Mouse (Mus musculus) adrenal gland, adult 2 months (tissue): ENCODE measurements at regions not wholly inside any gene's neighbourhood (a gene's known extent, or its start where the extent isn't known, plus 50 kb on each side); places are given as distances from the start of the nearest gene placed in this dataset.

Experiments
- DNase-seq: peaks from one replicate; pipeline ENCODE4 v3.0.0; 2021

GRCm38 (mm10) chr1:35838625-35839024 is 229.6 kb upstream of the Hs6st1 start:
- no peak for DNase-seq

GRCm38 (mm10) chr1:35839446-35839845 is 228.8 kb upstream of the Hs6st1 start:
- no peak for DNase-seq

GRCm38 (mm10) chr1:35841626-35842025 is 226.6 kb upstream of the Hs6st1 start:
- DNase-seq = no peak

- DNase-seq = no peak
These were observed 225.5 kb upstream of the Hs6st1 start for GRCm38 (mm10) chr1:35842707-35843106.

GRCm38 (mm10) chr1:35843566-35843965 is 224.6 kb upstream of the Hs6st1 start:
- DNase-seq = no peak

GRCm38 (mm10) chr1:35846224-35846936 is 221.8 kb upstream of the Hs6st1 start:
- DNase-seq = peak; percentile 73

GRCm38 (mm10) chr1:35848160-35848954 is 219.8 kb upstream of the Hs6st1 start:
- no peak for DNase-seq

- no peak for DNase-seq
These were observed 218.6 kb upstream of the Hs6st1 start for GRCm38 (mm10) chr1:35849406-35850190.

GRCm38 (mm10) chr1:35850191-35850545 is 218.0 kb upstream of the Hs6st1 start:
- DNase-seq = no peak

- no peak for DNase-seq
These were observed 217.6 kb upstream of the Hs6st1 start for GRCm38 (mm10) chr1:35850566-35851085.

- DNase-seq = no peak
These were observed 216.4 kb upstream of the Hs6st1 start for GRCm38 (mm10) chr1:35851681-35852409.

GRCm38 (mm10) chr1:35853018-35853417 is 215.2 kb upstream of the Hs6st1 start:
- no peak for DNase-seq

- DNase-seq = no peak
These were observed 212.6 kb upstream of the Hs6st1 start for GRCm38 (mm10) chr1:35855650-35856049.

GRCm38 (mm10) chr1:35858342-35858741 is 209.9 kb upstream of the Hs6st1 start:
- no peak for DNase-seq

GRCm38 (mm10) chr1:35860779-35861178 is 207.4 kb upstream of the Hs6st1 start:
- DNase-seq = no peak

GRCm38 (mm10) chr1:35862196-35862595 is 206.0 kb upstream of the Hs6st1 start:
- no peak for DNase-seq

- no peak for DNase-seq
These were observed 205.5 kb upstream of the Hs6st1 start for GRCm38 (mm10) chr1:35862661-35863060.

GRCm38 (mm10) chr1:35864246-35864645 is 204.0 kb upstream of the Hs6st1 start:
- DNase-seq = no peak

- no peak for DNase-seq
These were observed 202.9 kb upstream of the Hs6st1 start for GRCm38 (mm10) chr1:35865263-35865662.

GRCm38 (mm10) chr1:35866643-35867042 is 201.6 kb upstream of the Hs6st1 start:
- no peak for DNase-seq

- peak; percentile 49 for DNase-seq
These were observed 198.6 kb upstream of the Hs6st1 start for GRCm38 (mm10) chr1:35869381-35870143.
